Mouse (Mus musculus): ENCODE data around the gene Vmn1r159. TPM values are rescaled to one million over a fixed set of nuclear protein-coding genes. Genes with fewer than 3 reads are reported as not detected.

The Vmn1r159 gene
- not detected in 4 replicates for total RNA-seq (2023)

DNA sequence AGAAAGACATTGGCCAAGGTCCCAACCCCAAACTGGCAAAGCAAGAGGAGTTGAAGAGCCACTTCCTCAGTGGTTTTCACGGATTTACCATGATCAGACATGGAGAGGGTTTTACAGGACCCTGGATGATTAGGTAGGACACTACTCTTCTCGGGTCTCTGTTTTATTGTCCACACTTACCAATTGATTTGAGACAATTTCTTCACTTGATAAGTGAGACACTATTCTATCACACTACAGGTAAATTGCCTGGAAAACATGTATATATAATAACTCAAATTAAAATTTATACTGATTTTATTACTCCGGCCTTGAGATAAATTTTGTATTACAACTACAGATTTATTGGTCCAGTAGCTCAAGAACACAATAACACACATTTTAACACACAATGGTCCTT is at the start of gene Vmn1r159:
Gene Vmn1r159, minus strand, starts transcription at position 101 of the 400 bp plus-strand sequence.

DNA sequence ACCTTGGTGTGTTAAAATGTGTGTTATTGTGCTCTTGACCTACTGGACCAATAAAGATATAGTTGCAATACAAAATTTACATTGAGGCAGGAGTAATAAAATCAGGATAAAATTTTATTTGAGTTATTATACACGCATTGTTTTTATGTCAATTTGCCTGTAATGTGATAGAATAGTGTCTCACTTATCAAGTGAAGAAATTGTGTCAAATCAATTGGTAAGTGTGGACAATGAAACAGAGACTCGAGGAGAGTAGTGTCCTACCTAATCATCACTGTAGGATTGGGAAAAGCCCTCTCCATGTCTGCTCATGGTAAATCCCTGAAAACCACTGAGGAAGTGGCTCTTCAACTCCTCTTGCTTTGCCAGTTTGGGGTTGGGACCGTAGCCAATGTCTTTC is 27.5 kb upstream of the Vmn1r159 start, which contains the start of gene Vmn1r160:
Gene Vmn1r160, plus strand, starts transcription at position 301 of the 400 bp plus-strand sequence.

Other genes with a start within 250 kb of the Vmn1r159 start
- not detected in 4 replicates for gene Vmn1r155, start 185.6 kb downstream of the Vmn1r159 start, total RNA-seq (2023)
- gene Gm8693, start 151.3 kb downstream of the Vmn1r159 start, total RNA-seq (2023), result not detected in 4 replicates
- gene Gm4567, start 123.9 kb downstream of the Vmn1r159 start, total RNA-seq (2023), result not detected in 4 replicates
- gene Vmn1r157, start 81.9 kb downstream of the Vmn1r159 start, total RNA-seq (2023), result not detected in 4 replicates
- not detected in 4 replicates for gene Vmn1r158, start 52.8 kb downstream of the Vmn1r159 start, total RNA-seq (2023)
- not detected in 4 replicates for gene Vmn1r160, start 27.6 kb upstream of the Vmn1r159 start, total RNA-seq (2023)
- not detected in 4 replicates for gene Gm4214, start 141.1 kb upstream of the Vmn1r159 start, total RNA-seq (2023)
- gene Gm4216, start 176.3 kb upstream of the Vmn1r159 start, total RNA-seq (2023), result not detected in 4 replicates
- not detected in 4 replicates for gene Vmn1r163, start 211.9 kb upstream of the Vmn1r159 start, total RNA-seq (2023)
- not detected in 4 replicates for gene Gm8720, start 223.9 kb upstream of the Vmn1r159 start, total RNA-seq (2023)

All from B cell, adult 62 days (primary cell).